Mouse (Mus musculus): Measurements from ENCODE around the gene Mark1. TPM values are rescaled to one million over a fixed set of nuclear protein-coding genes. Genes with fewer than 3 reads are reported as not detected.

The Mark1 gene
- polyA plus RNA-seq, 1 experiment from 2014 or later, result 2.6 TPM

DNA sequence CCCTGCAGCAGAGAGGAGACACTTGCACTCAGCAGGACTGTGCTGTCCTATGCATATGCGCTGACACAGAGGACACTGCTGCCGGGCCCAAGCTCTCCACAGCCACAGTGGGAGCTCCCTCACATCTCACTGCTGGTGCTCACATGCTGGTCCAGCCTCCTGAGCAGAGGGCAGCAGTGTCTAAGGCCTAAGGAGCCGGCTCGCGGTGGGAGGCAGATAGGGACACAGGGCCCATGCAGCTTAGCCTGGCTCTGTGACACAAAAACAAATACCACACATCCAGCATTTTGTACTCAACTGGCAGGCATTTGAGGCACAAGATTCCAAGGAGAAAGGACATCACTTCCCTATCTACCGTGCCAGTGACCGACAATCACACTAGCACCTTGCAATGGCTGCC is 96.5 kb downstream of the Mark1 start:
- H3K9me3 ChIP-seq (ENCODE audit: control insufficient read depth, low read length), result no peaks in the 10 kb centered on the region
- WGBS, result 93% methylated on average over 7 of the region's 7 CpGs

DNA sequence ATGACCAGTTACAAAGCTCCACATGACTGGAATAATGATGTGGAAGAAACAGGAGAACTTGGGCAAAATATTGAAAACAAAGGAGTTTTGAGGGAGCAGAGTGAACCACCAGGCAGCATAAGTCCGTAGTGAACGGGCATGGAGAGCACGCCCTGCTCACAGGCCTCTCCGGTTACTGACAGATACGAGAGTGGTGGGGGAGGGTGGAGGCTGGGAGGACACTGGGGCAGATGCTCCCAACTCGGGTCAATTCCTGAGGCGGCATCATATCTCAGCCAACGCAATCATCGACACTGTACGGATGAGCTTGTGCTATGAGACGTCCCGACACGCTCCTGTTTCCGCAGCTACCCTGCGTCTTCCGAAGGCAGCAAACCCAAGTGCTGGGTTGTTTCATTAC is 102.0 kb downstream of the Mark1 start:
- no peaks in the 10 kb centered on the region for H3K27me3 ChIP-seq (replicated peaks; ENCODE audit: control insufficient read depth, insufficient read depth, low read length)
- H3K36me3 ChIP-seq (ENCODE audit: control insufficient read depth, insufficient read depth, low read length), result peaks cover 4% of the 10 kb centered on the region; the same call in 1 of the 2 replicates
- ATAC-seq (replicated peaks; ENCODE audit: low FRiP score, low TSS enrichment, low read depth), result no peak
- no peaks in the 10 kb centered on the region for H3K9me3 ChIP-seq (ENCODE audit: control insufficient read depth, low read length)
- DNase-seq (ENCODE audit: low spot score), result no peak
- no peak overlapping the region for H3K9ac ChIP-seq (ENCODE audit: low read length)
- H3K4me2 ChIP-seq (ENCODE audit: low read length), result no peak overlapping the region
- H3K4me1 ChIP-seq (replicated peaks; ENCODE audit: control insufficient read depth, insufficient read depth, low read length), result no peaks in the 10 kb centered on the region
- H3K4me3 ChIP-seq (ENCODE audit: low read depth, low read length), result no peak overlapping the region
- H3K27ac ChIP-seq (ENCODE audit: low read depth), result no peak overlapping the region
- WGBS, result 78% methylated on average over 16 of the region's 16 CpGs

More for the DNA sequence above, 96.5 kb downstream of the Mark1 start:
- no peaks in the 10 kb centered on the region for H3K27me3 ChIP-seq (replicated peaks; ENCODE audit: control insufficient read depth, insufficient read depth, low read length)
- peaks cover 28% of the 10 kb centered on the region for H3K36me3 ChIP-seq (ENCODE audit: control insufficient read depth, insufficient read depth, low read length)
- no peak overlapping the region for H3K9ac ChIP-seq (ENCODE audit: low read length)
- no peak overlapping the region for H3K4me3 ChIP-seq (ENCODE audit: low read depth, low read length)
- no peak overlapping the region for H3K4me2 ChIP-seq (ENCODE audit: low read length)
- no peak for ATAC-seq (replicated peaks; ENCODE audit: low FRiP score, low TSS enrichment, low read depth)
- DNase-seq (ENCODE audit: low spot score), result no peak
- H3K27ac ChIP-seq (ENCODE audit: low read depth), result no peak overlapping the region
- no peaks in the 10 kb centered on the region for H3K4me1 ChIP-seq (replicated peaks; ENCODE audit: control insufficient read depth, insufficient read depth, low read length)

DNA sequence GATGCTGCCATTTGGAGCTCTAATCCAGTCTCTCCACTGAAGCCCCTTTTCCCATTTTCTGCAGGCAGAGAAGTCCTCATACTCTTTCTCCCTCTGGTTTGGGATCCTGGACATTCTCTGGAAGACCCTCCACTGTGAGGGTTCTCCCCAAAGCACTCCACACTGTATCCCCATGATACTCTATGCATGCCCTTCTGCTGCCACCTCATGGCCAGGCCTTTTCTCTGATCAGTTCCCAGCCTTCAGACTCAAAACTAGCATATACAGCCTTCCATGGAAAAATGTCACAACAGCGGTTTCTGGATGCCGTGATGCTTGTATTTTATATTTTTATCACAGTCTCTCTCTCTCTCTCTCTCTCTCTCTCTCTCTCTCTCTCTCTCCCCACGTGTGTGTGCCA is 107.4 kb downstream of the Mark1 start:
- Histone ChIP-seq H3K27ac (ENCODE audit: low read depth) (no peak overlapping the region), H3K36me3 (ENCODE audit: control insufficient read depth, insufficient read depth, low read length) (no peaks in the 10 kb centered on the region), H3K9ac (ENCODE audit: low read length) (no peak overlapping the region), H3K4me1 (replicated peaks; ENCODE audit: control insufficient read depth, insufficient read depth, low read length) (no peaks in the 10 kb centered on the region), H3K4me2 (ENCODE audit: low read length) (no peak overlapping the region), H3K4me3 (ENCODE audit: low read depth, low read length) (no peak overlapping the region), H3K9me3 (ENCODE audit: control insufficient read depth, low read length) (no peaks in the 10 kb centered on the region), H3K27me3 (replicated peaks; ENCODE audit: control insufficient read depth, insufficient read depth, low read length) (no peaks in the 10 kb centered on the region)
- ATAC-seq (replicated peaks; ENCODE audit: low FRiP score, low TSS enrichment, low read depth) (no peak), DNase-seq (ENCODE audit: low spot score) (no peak)
- 85% methylated on average over 3 of the region's 3 CpGs for WGBS

DNA sequence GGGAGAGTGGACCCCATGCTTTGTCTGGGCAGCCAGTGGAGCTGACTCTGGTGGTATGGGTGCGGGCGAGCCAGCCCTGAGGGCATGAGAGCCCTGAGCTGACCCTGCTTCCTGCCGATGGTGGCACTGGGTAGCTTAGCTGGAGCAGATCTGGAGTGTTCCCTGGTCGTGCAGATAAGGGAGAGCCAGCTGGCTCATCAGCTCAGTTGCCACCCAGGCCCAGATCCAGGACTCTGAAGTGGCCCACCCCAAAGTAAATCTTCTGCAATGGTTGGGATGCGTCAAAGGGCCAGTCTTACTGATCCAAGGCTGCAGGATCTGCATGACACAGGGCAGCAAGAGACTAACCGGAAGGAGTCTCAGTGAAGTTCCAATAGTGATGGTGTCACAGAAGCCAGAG is 109.9 kb downstream of the Mark1 start:
- ATAC-seq (replicated peaks; ENCODE audit: low FRiP score, low TSS enrichment, low read depth) (no peak), DNase-seq (ENCODE audit: low spot score) (no peak)
- 95% methylated on average over 6 of the region's 6 CpGs for WGBS
- Histone ChIP-seq H3K4me3 (ENCODE audit: low read depth, low read length) (no peak overlapping the region), H3K4me1 (replicated peaks; ENCODE audit: control insufficient read depth, insufficient read depth, low read length) (no peaks in the 10 kb centered on the region), H3K36me3 (ENCODE audit: control insufficient read depth, insufficient read depth, low read length) (no peaks in the 10 kb centered on the region), H3K27ac (ENCODE audit: low read depth) (no peak overlapping the region), H3K9ac (ENCODE audit: low read length) (no peak overlapping the region), H3K4me2 (ENCODE audit: low read length) (no peak overlapping the region), H3K27me3 (replicated peaks; ENCODE audit: control insufficient read depth, insufficient read depth, low read length) (peaks cover under 1% of the 10 kb centered on the region; the same call in 1 of the 2 replicates), H3K9me3 (ENCODE audit: control insufficient read depth, low read length) (no peaks in the 10 kb centered on the region)

DNA sequence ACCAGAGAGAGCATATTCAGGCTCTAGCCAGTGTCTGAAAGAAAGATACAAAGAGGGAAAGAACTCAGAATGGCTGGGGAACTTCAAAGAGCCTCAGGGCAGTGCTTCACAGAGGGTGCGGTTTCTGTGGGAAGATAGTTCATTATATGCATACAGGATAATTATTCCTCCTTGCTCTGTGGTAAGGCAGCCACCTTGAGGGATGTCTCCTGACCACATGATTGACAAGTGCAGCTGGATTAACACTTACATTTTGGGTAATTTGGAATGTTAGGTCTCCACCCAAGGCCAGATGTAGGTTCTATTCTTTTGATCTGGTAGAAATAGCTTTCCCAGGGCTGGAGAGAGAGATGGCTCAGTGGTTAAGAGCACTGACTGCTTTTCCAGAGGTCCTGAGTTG is 113.2 kb downstream of the Mark1 start:
- WGBS, result 71% methylated on average over 1 of the region's 1 CpGs
- H3K4me2 ChIP-seq (ENCODE audit: low read length), result no peak overlapping the region
- no peak for DNase-seq (ENCODE audit: low spot score)

DNA sequence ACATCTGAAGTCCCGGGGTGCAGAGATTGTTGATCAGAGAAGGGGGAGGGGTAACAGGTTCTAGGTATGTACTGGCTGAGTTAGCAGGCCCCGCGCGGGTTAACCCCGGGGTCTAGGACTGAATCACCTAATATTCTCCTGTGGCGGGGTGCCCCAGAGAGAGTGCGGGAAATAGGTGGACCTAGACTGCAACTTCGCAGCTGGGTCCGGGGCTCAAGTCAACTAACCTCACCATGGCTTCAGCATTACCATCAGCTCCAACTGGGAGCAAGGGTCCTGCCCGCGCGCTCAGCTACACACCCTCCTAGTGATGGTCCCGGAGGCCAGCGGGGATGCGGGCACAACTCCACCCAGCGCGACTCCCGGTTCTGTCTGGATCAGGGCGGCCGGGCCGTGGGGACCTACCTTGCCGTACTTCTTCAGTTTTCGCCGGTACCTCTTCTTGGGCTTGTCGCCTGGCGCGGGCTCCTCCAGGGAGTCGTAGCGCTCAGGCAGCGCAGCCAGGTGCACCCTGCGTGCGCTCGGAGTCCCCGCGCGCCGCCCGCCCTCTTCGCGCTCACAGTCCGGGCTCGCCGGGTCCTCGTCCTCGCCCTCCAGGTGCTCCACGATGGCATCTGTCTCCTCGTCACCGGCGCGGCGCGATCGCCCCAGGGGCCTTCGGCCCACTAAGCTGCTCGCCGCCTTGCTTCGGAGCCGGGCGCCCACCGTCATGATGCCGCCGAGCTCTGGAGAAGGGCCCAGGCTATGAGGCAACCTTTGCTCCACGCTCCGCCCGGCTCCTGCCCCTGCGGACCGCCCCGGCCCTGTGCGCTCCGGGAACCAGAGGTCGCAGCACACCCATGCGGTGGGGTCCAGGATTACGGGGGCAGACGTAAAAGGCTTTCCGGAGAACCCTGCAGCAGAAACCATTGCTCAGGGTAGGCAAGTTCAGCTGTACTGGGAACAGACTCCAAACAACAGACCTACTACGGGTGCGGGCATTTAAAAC is 116.8 kb downstream of the Mark1 start, which contains the start of gene C130074G19Rik:
C130074G19Rik (minus strand) TSS at position 938 of the 988 bp plus-strand sequence.
- H3K9ac ChIP-seq (ENCODE audit: low read length), result peak within 1 kb of the TSS; percentile 44
- H3K4me2 ChIP-seq (ENCODE audit: low read length), result peak within 1 kb of the TSS; percentile 82
- H3K27ac ChIP-seq (ENCODE audit: low read depth), result no peak within 1 kb of the TSS
- peaks cover 38% of the 10 kb centered on the region for H3K27me3 ChIP-seq (replicated peaks; ENCODE audit: control insufficient read depth, insufficient read depth, low read length)
- DNase-seq (ENCODE audit: low spot score) (peak; percentile 77), ATAC-seq (replicated peaks; ENCODE audit: low FRiP score, low TSS enrichment, low read depth) (peak; percentile 92)
- no peaks in the 10 kb centered on the region for H3K36me3 ChIP-seq (ENCODE audit: control insufficient read depth, insufficient read depth, low read length)
- H3K4me3 ChIP-seq (ENCODE audit: low read depth, low read length), result peak within 1 kb of the TSS; percentile 49
- WGBS, result 2% methylated on average over 77 of the region's 77 CpGs
- 0 out of 2 replicates have a peak, but pooled peaks cover 2% of the 10 kb centered on the region for H3K4me1 ChIP-seq (replicated peaks; ENCODE audit: control insufficient read depth, insufficient read depth, low read length)
- H3K9me3 ChIP-seq (ENCODE audit: control insufficient read depth, low read length), result no peaks in the 10 kb centered on the region

More for the DNA sequence above, 113.2 kb downstream of the Mark1 start:
- H3K27ac ChIP-seq (ENCODE audit: low read depth), result no peak overlapping the region
- H3K9me3 ChIP-seq (ENCODE audit: control insufficient read depth, low read length), result no peaks in the 10 kb centered on the region
- H3K4me3 ChIP-seq (ENCODE audit: low read depth, low read length), result no peak overlapping the region
- H3K9ac ChIP-seq (ENCODE audit: low read length), result no peak overlapping the region
- H3K36me3 ChIP-seq (ENCODE audit: control insufficient read depth, insufficient read depth, low read length), result no peaks in the 10 kb centered on the region
- no peaks in the 10 kb centered on the region for H3K4me1 ChIP-seq (replicated peaks; ENCODE audit: control insufficient read depth, insufficient read depth, low read length)
- ATAC-seq (replicated peaks; ENCODE audit: low FRiP score, low TSS enrichment, low read depth), result no peak
- peaks cover 33% of the 10 kb centered on the region for H3K27me3 ChIP-seq (replicated peaks; ENCODE audit: control insufficient read depth, insufficient read depth, low read length)

DNA sequence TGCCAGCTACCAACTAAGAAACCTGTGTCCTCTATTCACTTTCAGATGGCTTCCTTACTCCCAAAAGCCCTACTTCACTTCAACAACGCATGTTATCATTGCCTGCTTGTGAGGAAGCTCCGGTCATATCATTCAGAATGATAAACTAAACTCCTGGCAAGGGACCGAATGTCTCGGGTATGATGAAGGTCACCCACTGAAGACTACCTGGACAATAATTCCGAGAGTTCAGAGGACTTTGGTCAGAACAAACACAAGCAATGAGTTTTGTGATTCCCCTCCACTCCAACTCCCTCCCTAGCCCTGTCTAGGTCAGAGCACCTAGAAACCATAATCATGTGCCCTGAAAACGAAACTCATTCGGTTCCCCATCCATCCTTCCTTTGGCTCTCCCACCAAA is 117.5 kb downstream of the Mark1 start:
- 66% methylated on average over 7 of the region's 7 CpGs for WGBS
- Histone ChIP-seq H3K27me3 (replicated peaks; ENCODE audit: control insufficient read depth, insufficient read depth, low read length) (peaks cover 38% of the 10 kb centered on the region), H3K4me1 (replicated peaks; ENCODE audit: control insufficient read depth, insufficient read depth, low read length) (0 out of 2 replicates have a peak, but pooled peaks cover 2% of the 10 kb centered on the region), H3K4me3 (ENCODE audit: low read depth, low read length) (peak overlapping the region; percentile 49), H3K4me2 (ENCODE audit: low read length) (peak overlapping the region; percentile 82), H3K36me3 (ENCODE audit: control insufficient read depth, insufficient read depth, low read length) (no peaks in the 10 kb centered on the region), H3K27ac (ENCODE audit: low read depth) (no peak overlapping the region), H3K9me3 (ENCODE audit: control insufficient read depth, low read length) (no peaks in the 10 kb centered on the region), H3K9ac (ENCODE audit: low read length) (0 out of 2 replicates have a peak overlapping the region, but pooled peaks have one; percentile 44)
- ATAC-seq (replicated peaks; ENCODE audit: low FRiP score, low TSS enrichment, low read depth) (no peak), DNase-seq (ENCODE audit: low spot score) (no peak)

DNA sequence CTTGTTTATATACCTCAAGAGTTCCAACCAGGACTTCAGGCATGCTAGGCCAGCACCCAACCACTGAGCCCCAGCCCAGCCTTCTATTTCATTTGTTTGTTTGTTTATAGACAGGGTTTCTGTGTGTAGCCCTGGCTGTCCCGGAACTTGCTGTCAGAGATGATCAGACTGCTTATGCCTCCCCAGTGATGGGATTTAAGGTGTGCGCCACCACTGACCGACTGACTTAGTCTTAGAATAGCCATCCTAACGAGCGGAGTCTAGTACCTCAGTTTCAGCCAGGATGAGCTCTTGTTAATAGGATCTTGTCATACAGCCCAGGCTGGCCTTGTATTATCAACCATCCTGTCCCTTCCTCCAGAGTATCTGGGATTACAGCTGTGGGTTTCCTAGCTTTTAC is 118.2 kb downstream of the Mark1 start:
- DNase-seq (ENCODE audit: low spot score) (no peak), ATAC-seq (replicated peaks; ENCODE audit: low FRiP score, low TSS enrichment, low read depth) (no peak)
- 88% methylated on average over 5 of the region's 5 CpGs for WGBS
- Histone ChIP-seq H3K27me3 (replicated peaks; ENCODE audit: control insufficient read depth, insufficient read depth, low read length) (peaks cover 38% of the 10 kb centered on the region), H3K4me3 (ENCODE audit: low read depth, low read length) (no peak overlapping the region; the same call in 1 of the 2 replicates), H3K36me3 (ENCODE audit: control insufficient read depth, insufficient read depth, low read length) (no peaks in the 10 kb centered on the region), H3K27ac (ENCODE audit: low read depth) (no peak overlapping the region), H3K9me3 (ENCODE audit: control insufficient read depth, low read length) (no peaks in the 10 kb centered on the region), H3K9ac (ENCODE audit: low read length) (no peak overlapping the region), H3K4me1 (replicated peaks; ENCODE audit: control insufficient read depth, insufficient read depth, low read length) (0 out of 2 replicates have a peak, but pooled peaks cover 2% of the 10 kb centered on the region), H3K4me2 (ENCODE audit: low read length) (peak overlapping the region; percentile 82; the same call in 1 of the 2 replicates)

Data from intestine, embryonic 14.5 days (tissue).